Mouse (Mus musculus) limb, embryonic 12.5 days (tissue): Measurements from ENCODE around the gene Nisch. TPM values are rescaled to one million over a fixed set of nuclear protein-coding genes. Genes with fewer than 3 reads are reported as not detected.

Experiments used
- ATAC-seq: fragments of 200-750 bp; cut with Nextera tagmentation; 2 replicates; pipeline ENCODE4 v1.8.0; 2017; ENCODE audit warnings: low read depth, moderate TSS enrichment; ENCODE audit not compliant: insufficient number of reproducible peaks, insufficient read depth, low FRiP score, low TSS enrichment
- H3K27ac ChIP-seq: fragments of 300-500 bp; sonication (generic); 2 replicates; pipeline ENCODE4 v1.5.1; 2016; ENCODE audit warnings: mild to moderate bottlenecking, moderate library complexity
- H3K27me3 ChIP-seq: fragments of 300-500 bp; sonication (generic); 2 replicates; pipeline ENCODE4 v1.6.1; 2016; ENCODE audit warnings: mild to moderate bottlenecking, moderate library complexity
- H3K36me3 ChIP-seq: fragments of 300-500 bp; sonication (generic); 2 replicates; pipeline ENCODE4 v1.6.1; 2016; ENCODE audit warnings: mild to moderate bottlenecking, moderate library complexity
- H3K4me1 ChIP-seq: fragments of 300-500 bp; sonication (generic); replicated peaks from 2 replicates; pipeline ENCODE4 v1.6.1; 2016
- H3K4me2 ChIP-seq: fragments of 300-500 bp; sonication (generic); 2 replicates; pipeline ENCODE4 v1.6.1; 2016; ENCODE audit warnings: mild to moderate bottlenecking, moderate library complexity
- H3K4me3 ChIP-seq: fragments of 300-500 bp; sonication (generic); replicated peaks from 2 replicates; pipeline ENCODE4 v1.5.1; 2016; ENCODE audit warnings: mild to moderate bottlenecking
- H3K9ac ChIP-seq: fragments of 300-500 bp; sonication (generic); replicated peaks from 2 replicates; pipeline ENCODE4 v1.6.1; 2016; ENCODE audit warnings: mild to moderate bottlenecking, moderate library complexity
- H3K9me3 ChIP-seq: fragments of 300-500 bp; sonication (generic); 2 replicates; pipeline ENCODE4 v1.6.1; 2016; ENCODE audit warnings: mild to moderate bottlenecking, moderate library complexity
- WGBS: fragments of 180-500 bp; shearing (Covaris S2); methylation state at CpG from one replicate; pipeline ENCODE4 v1.1.7; 2016; 5-methylcytosine and 5-hydroxymethylcytosine counted together
- polyA plus RNA-seq: library from polyadenylated mRNA; unstranded; fragments of >200 nt; fragmentation: Nextera tagmentation; extraction: Ambion mirVana; gene quantifications from 2 replicates; pipeline ENCODE4 v1.2.1, GENCODE M21; 2016

Gene Nisch
- polyA plus RNA-seq, 1 experiment from 2014 or later = 522 TPM

DNA sequence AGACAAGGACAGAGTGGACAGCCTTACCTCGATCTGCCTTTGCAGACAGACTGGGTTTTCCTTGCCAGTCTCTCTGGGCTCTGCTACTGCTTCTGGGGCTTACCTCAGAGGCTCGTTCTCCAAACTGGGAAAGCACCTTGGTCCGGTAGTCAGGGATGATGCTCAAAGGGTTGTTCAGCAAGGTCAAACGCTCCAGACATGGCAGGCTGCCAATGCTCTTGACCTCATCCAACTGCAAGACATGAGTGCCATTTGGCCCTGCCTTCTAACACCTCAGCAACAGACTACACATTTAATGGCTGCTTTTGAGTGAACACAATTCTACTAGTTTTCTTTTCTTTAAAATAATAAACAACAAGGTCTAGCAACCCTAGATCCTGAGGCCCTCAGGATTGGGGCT, 30.1 kb downstream of the Nisch start:
- no peak overlapping the region for H3K4me3 ChIP-seq
- no peak for ATAC-seq
- no peak overlapping the region for H3K9ac ChIP-seq
- no peaks in the 10 kb centered on the region for H3K4me1 ChIP-seq
- peaks cover 100% of the 10 kb centered on the region for H3K36me3 ChIP-seq
- H3K27ac ChIP-seq = no peak overlapping the region
- H3K27me3 ChIP-seq = no peaks in the 10 kb centered on the region
- no peak overlapping the region for H3K4me2 ChIP-seq
- 91% methylated on average over 4 of the region's 4 CpGs for whole genome bisulfite sequencing
- no peaks in the 10 kb centered on the region for H3K9me3 ChIP-seq

DNA sequence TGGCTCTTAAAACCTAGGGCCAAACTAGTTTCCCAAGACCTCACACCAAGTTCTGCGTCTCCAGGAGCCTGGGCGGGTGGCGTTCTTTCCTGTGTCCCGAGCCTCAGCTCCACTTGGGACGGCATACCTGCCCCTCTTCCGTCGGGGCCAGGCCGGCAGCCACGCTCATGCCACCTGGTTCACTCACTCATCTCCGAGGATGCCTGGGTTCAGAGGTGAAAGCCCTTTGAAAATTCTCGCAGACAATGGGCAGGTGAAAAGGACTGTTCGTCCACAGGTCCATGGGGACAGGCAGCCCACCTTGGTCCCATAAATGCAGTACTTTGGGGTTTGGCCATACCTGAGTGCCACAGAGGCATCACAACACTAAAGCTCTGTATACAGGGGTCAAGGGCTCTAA, 32.6 kb downstream of the Nisch start:
- WGBS = 93% methylated on average over 12 of the region's 12 CpGs
- no peak overlapping the region for H3K4me2 ChIP-seq
- peaks cover 100% of the 10 kb centered on the region for H3K36me3 ChIP-seq
- no peaks in the 10 kb centered on the region for H3K27me3 ChIP-seq
- ATAC-seq = no peak
- H3K9me3 ChIP-seq = no peaks in the 10 kb centered on the region
- H3K4me1 ChIP-seq = no peaks in the 10 kb centered on the region
- H3K9ac ChIP-seq = no peak overlapping the region
- H3K4me3 ChIP-seq = no peak overlapping the region
- H3K27ac ChIP-seq = no peak overlapping the region

GRCm38 (mm10) chr14:31183541-31183940, 33.2 kb downstream of the Nisch start:
- WGBS = 92% methylated on average over 5 of the region's 5 CpGs
- no peak overlapping the region for H3K9ac ChIP-seq
- no peak overlapping the region for H3K27ac ChIP-seq
- H3K36me3 ChIP-seq = peaks cover 100% of the 10 kb centered on the region
- H3K4me2 ChIP-seq = no peak overlapping the region
- H3K27me3 ChIP-seq = no peaks in the 10 kb centered on the region
- H3K4me1 ChIP-seq = no peaks in the 10 kb centered on the region
- H3K9me3 ChIP-seq = no peaks in the 10 kb centered on the region
- no peak overlapping the region for H3K4me3 ChIP-seq
- no peak for ATAC-seq

DNA sequence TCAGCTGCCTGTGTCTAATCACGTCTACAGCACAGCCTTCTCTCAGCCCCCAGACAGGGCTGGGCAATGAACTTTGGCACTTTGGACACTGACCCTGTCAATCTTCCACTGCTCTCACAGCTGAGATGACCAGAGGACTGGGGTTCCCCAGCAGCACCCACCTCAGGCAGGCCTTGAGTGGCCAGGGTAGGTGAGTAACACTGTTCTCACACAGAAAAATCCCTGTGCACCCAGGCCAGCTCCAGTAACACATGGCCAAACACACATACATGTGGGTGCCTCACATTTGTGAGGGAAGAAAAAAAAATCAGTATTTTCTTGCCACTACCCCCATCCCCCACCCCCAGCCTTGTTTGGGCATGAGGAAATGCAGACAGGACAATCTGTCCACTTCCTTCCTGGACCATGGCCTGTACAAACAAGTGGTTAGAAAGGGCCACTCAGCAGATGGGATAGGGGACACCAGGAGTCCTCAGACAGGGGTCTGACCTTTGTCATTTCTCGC, 33.9 kb downstream of the Nisch start:
- H3K27me3 ChIP-seq = no peaks in the 10 kb centered on the region
- no peaks in the 10 kb centered on the region for H3K9me3 ChIP-seq
- H3K4me2 ChIP-seq = no peak overlapping the region
- peaks cover 99% of the 10 kb centered on the region for H3K36me3 ChIP-seq
- no peaks in the 10 kb centered on the region for H3K4me1 ChIP-seq
- no peak overlapping the region for H3K4me3 ChIP-seq
- H3K9ac ChIP-seq = no peak overlapping the region
- ATAC-seq = no peak
- H3K27ac ChIP-seq = no peak overlapping the region
- WGBS = 80% methylated on average over 2 of the region's 2 CpGs

DNA sequence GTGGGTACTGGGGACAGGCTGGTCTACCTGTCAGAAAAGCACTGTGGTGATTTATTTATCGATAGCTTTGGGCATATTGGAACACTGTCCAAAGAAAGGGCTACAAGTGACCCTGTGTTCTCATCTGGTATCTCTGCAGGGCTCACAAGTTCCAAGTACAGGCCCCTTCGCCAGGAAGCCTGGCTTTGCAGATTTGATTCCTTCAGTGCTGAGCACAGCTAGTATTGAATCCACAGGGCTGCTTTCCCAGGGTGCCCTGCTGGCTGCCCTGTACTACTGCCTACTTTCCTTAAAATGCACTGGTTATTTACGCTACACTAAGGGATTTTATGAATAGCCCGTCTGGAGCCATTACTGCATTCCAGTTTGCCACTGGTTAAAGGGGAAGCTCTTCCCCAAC, 35.2 kb downstream of the Nisch start:
- 83% methylated on average over 4 of the region's 4 CpGs for WGBS
- H3K4me1 ChIP-seq = no peaks in the 10 kb centered on the region
- no peak overlapping the region for H3K4me2 ChIP-seq
- H3K9ac ChIP-seq = no peak overlapping the region
- no peaks in the 10 kb centered on the region for H3K9me3 ChIP-seq
- no peak overlapping the region for H3K4me3 ChIP-seq
- no peak for ATAC-seq
- H3K36me3 ChIP-seq = peaks cover 99% of the 10 kb centered on the region
- no peaks in the 10 kb centered on the region for H3K27me3 ChIP-seq
- H3K27ac ChIP-seq = no peak overlapping the region

DNA sequence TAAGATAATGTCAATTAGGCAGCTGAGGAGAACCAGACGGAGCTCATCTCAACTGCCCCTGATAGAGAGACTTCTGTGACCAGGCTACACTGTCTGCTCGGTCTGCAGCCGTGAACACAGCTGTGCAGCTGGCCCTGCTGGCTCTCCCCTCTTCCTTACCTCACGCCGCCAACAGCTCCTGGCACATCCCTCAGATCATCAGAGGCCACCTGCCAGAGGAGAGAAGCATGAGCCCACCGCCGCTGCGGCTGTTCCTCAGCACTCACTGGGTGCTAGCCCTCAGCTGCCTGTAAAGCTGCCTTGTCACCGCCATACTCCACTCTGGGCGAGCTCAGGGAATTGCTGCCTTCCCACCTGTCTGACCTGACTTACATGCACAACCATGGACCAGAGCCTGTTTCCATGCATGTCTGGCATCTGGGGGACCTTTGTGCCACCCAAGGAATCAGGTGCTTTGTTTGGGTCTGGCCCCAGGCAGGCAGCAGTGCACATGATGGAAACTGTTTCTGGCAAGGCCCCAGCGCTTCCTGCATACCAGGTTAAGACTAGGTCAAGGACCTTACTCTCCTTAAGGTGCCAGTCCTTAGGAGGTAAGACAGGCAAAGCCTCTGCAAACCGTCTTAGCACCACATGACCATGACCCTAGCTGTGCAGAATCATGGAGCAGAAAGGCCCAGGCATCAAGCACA, 36.9 kb downstream of the Nisch start:
- no peak for ATAC-seq
- Histone ChIP-seq H3K4me2 (no peak overlapping the region), H3K4me3 (no peak overlapping the region), H3K4me1 (no peaks in the 10 kb centered on the region), H3K9ac (no peak overlapping the region), H3K27ac (no peak overlapping the region), H3K36me3 (peaks cover 99% of the 10 kb centered on the region), H3K27me3 (no peaks in the 10 kb centered on the region), H3K9me3 (no peaks in the 10 kb centered on the region)
- WGBS = 95% methylated on average over 12 of the region's 12 CpGs

GRCm38 (mm10) chr14:31177715-31178114, 39.0 kb downstream of the Nisch start:
- H3K27ac ChIP-seq = no peak overlapping the region
- no peaks in the 10 kb centered on the region for H3K27me3 ChIP-seq
- no peak overlapping the region for H3K4me3 ChIP-seq
- no peaks in the 10 kb centered on the region for H3K9me3 ChIP-seq
- no peak for ATAC-seq
- H3K9ac ChIP-seq = no peak overlapping the region
- no peaks in the 10 kb centered on the region for H3K4me1 ChIP-seq
- no peak overlapping the region for H3K4me2 ChIP-seq
- 91% methylated on average over 5 of the region's 5 CpGs for WGBS
- peaks cover 99% of the 10 kb centered on the region for H3K36me3 ChIP-seq

GRCm38 (mm10) chr14:31177287-31177686, 39.5 kb downstream of the Nisch start:
- Histone ChIP-seq H3K9me3 (no peaks in the 10 kb centered on the region), H3K4me2 (no peak overlapping the region), H3K4me3 (no peak overlapping the region), H3K9ac (no peak overlapping the region), H3K4me1 (no peaks in the 10 kb centered on the region), H3K36me3 (peaks cover 99% of the 10 kb centered on the region), H3K27ac (no peak overlapping the region), H3K27me3 (no peaks in the 10 kb centered on the region)
- whole genome bisulfite sequencing = 93% methylated on average over 16 of the region's 16 CpGs
- no peak for ATAC-seq

GRCm38 (mm10) chr14:31173537-31173936, 43.2 kb downstream of the Nisch start:
- Histone ChIP-seq H3K36me3 (peaks cover 86% of the 10 kb centered on the region), H3K4me3 (no peak overlapping the region), H3K9me3 (no peaks in the 10 kb centered on the region), H3K4me2 (no peak overlapping the region), H3K27me3 (no peaks in the 10 kb centered on the region), H3K4me1 (peaks cover 5% of the 10 kb centered on the region), H3K27ac (no peak overlapping the region), H3K9ac (no peak overlapping the region)
- 90% methylated on average over 7 of the region's 7 CpGs for WGBS
- no peak for ATAC-seq

DNA sequence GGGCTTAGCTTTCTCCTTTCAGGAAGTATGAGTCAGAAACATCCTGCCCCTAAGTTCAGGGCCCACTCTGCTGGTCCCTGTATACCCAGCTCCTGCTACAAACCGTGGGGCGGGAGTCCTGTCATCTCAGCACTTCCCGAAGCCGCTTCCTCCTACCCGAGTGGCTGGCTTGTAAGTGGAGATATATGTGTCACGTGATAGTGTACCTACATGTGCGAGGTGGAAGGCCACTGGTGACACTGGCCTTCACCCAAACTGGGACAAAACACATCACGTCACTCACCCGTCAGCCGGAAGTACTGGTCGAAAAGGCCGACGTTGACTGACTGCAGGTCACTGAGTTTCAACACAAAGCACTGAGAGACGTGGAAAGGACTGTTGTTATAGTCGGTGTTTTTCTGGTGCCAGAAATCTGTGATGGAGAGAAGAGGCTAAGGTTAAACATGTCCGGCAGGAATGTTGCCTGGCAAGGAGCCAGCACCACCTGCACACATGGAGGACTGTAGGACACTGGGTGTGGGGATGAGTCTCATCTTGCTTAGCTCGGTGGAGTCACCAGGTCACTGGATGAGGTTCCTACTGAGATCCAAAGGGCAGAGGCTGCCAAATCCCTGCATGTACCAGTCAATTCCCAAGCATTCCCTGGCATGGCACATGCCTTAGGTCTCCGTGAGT, 43.8 kb downstream of the Nisch start:
- no peak overlapping the region for H3K27ac ChIP-seq
- 89% methylated on average over 18 of the region's 18 CpGs for WGBS

DNA sequence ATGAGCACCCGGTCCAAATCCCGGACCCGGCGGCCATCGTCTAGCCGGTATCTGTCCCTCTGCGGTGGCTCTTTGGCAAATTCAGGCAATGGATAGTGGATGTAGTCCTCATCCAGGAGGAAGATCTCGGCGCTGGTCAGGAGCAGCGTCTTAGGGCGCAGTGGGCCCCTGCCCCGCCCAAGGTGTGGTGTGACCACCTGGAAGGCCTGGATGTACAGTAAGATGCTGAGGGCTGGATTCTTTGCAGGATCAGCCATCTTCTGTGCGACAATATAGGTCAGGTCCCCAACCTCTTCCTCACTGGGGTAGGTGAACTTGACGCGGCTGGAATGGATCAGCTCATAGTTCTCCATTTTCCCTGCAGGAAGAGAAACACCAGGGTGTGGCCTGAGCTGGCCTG, 44.9 kb downstream of the Nisch start:
- ATAC-seq = no peak
- Histone ChIP-seq H3K9ac (no peak overlapping the region), H3K27ac (no peak overlapping the region), H3K4me3 (no peak overlapping the region), H3K4me2 (no peak overlapping the region), H3K4me1 (peaks cover 16% of the 10 kb centered on the region), H3K9me3 (no peaks in the 10 kb centered on the region), H3K36me3 (peaks cover 70% of the 10 kb centered on the region), H3K27me3 (no peaks in the 10 kb centered on the region)
- 96% methylated on average over 15 of the region's 15 CpGs for WGBS

More for the DNA sequence above, 43.8 kb downstream of the Nisch start:
- Histone ChIP-seq H3K4me1 (peaks cover 11% of the 10 kb centered on the region), H3K9ac (no peak overlapping the region), H3K4me3 (no peak overlapping the region), H3K27me3 (no peaks in the 10 kb centered on the region), H3K36me3 (peaks cover 81% of the 10 kb centered on the region), H3K4me2 (no peak overlapping the region), H3K9me3 (no peaks in the 10 kb centered on the region)
- ATAC-seq = no peak
